Mouse (Mus musculus): ENCODE results near the gene Defb29. TPM values are rescaled to one million over a fixed set of nuclear protein-coding genes. Genes with fewer than 3 reads are reported as not detected.

Defb29 gene
- polyA plus RNA-seq (2016; fragmentation: Nextera tagmentation; extraction: Ambion mirVana), result not detected in 2 replicates

DNA sequence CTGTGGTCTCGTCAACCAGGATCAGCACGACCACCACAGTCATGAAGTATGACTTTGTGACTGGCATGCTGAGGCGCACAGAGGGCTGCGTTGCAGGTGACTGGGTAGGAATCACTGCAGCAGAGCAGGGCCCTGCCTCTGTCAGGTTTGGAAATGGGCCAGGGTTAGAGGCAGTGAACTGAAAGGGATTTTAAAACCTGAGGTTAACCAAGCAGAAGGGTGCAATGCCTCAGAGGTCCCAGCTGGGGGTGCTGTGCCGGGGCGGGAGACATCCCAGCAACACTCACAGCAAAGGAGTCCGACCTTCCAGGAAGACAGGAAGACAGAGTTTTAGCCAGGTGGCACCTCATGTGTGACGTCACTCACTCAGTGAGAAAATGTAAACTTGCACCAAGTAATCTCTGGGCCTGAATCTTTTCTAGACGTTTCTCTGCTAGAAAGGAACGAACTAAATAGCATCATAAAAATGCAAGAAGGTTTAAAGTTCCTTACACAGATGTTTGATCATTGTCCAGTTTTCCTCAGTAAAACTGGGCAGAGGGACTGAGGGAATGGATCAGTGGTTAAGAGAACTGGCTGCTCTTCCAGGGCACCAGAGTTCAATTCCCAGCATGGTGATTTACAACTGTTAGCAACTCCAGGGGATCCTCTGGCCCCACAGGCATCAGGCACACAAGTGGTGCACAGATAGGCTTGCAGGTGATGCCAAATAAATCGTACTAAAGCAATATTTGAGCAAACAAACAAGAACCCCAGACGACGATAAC lies at the start of gene Defb29:
Gene Defb29, minus strand, starts transcription at position 155 of the 767 bp plus-strand sequence.
- no peaks in the 10 kb centered on the region for H3K27me3 ChIP-seq (ENCODE audit: low read depth, poor library complexity, severe bottlenecking)
- no peak within 1 kb of the TSS for H3K27ac ChIP-seq
- H3K9me3 ChIP-seq (replicated peaks), result no peaks in the 10 kb centered on the region
- no peaks in the 10 kb centered on the region for H3K4me1 ChIP-seq
- H3K36me3 ChIP-seq, result no peaks in the 10 kb centered on the region
- no peak for DNase-seq (ENCODE audit: low spot score)
- WGBS, result 60% methylated on average over 13 of the region's 13 CpGs
- H3K4me3 ChIP-seq, result no peak within 1 kb of the TSS

DNA sequence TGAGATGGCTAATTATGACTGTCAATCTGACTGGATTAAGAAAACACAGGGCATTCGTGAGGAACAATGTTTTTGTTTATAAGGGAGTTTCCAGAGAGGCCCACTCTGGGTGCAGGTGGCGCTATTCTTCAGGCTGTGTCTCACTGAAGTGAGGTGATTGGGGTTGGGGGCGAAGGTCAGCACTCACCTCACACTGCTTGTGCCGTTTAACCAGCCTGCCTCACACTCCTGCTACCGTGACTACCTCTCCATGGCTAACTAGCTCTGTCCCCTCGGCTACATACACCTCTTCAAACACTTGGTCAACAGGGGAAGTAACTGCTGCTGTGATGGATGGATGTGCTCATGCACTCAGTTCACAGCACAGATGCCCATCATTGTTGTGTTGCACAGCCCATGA lies 49.1 kb upstream of the Defb29 start:
- no peaks in the 10 kb centered on the region for H3K36me3 ChIP-seq
- no peak overlapping the region for H3K27ac ChIP-seq
- no peaks in the 10 kb centered on the region for H3K27me3 ChIP-seq (ENCODE audit: low read depth, poor library complexity, severe bottlenecking)
- no peak for DNase-seq (ENCODE audit: low spot score)
- H3K4me1 ChIP-seq, result no peaks in the 10 kb centered on the region
- H3K4me3 ChIP-seq, result no peak overlapping the region
- WGBS, result 49% methylated on average over 6 of the region's 6 CpGs
- H3K9me3 ChIP-seq (replicated peaks), result no peaks in the 10 kb centered on the region

DNA sequence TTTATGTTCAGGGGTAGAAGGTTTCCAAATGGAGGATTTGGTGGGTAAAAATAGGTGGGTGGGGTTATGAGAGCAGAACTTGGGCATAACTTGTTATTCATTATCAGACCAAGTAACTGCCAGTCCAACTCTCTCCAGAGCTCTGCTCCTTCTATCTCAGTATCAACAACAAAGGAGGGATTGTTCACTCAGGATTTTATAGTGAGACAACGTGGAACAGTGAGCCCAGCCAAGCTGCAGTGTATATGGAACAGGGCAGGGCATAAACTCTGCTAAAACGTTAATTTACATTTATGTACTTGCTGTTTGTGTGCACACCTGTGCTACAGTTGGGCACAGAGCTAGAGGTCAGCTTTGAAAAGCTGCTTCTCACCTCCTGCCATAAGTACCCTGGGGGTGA lies 48.6 kb upstream of the Defb29 start:
- Histone ChIP-seq H3K27ac (no peak overlapping the region), H3K36me3 (no peaks in the 10 kb centered on the region), H3K27me3 (ENCODE audit: low read depth, poor library complexity, severe bottlenecking) (no peaks in the 10 kb centered on the region), H3K4me1 (no peaks in the 10 kb centered on the region), H3K9me3 (replicated peaks) (no peaks in the 10 kb centered on the region), H3K4me3 (no peak overlapping the region)
- 61% methylated on average over 2 of the region's 2 CpGs for WGBS
- no peak for DNase-seq (ENCODE audit: low spot score)

DNA sequence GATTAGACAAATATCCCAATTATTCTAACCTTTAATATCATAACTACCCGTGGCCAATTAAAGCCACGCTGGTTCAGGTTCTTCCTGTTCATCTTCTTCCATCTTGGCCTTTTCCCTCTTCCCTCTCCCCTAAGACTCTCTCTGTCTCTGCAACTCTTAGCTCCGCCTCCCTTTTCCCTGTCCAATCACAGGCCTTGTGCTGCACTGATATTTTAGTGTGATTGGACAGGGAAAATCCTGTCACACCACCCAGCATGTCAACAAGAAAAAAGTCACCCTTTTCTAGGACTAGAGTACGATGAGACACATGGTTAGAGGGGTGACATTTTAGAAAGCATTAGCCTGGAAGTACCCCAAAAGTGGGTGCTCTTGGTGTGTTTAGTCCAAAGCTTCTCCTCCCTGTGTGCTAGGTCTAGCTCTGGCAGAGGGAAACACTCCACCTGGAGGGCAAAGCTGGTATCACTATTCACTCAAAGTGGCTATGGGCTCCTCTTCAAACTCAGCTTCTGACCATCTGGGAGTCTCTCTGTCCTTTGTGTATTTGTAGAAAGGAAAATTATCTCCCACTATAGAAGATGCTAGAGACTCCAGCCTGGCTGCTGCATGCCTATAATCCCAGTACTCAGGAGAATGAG lies 47.1 kb upstream of the Defb29 start:
- Histone ChIP-seq H3K27me3 (ENCODE audit: low read depth, poor library complexity, severe bottlenecking) (no peaks in the 10 kb centered on the region), H3K4me3 (no peak overlapping the region), H3K4me1 (no peaks in the 10 kb centered on the region), H3K36me3 (no peaks in the 10 kb centered on the region), H3K27ac (no peak overlapping the region), H3K9me3 (replicated peaks) (no peaks in the 10 kb centered on the region)
- DNase-seq (ENCODE audit: low spot score), result no peak
- WGBS, result 74% methylated on average over 4 of the region's 4 CpGs

DNA sequence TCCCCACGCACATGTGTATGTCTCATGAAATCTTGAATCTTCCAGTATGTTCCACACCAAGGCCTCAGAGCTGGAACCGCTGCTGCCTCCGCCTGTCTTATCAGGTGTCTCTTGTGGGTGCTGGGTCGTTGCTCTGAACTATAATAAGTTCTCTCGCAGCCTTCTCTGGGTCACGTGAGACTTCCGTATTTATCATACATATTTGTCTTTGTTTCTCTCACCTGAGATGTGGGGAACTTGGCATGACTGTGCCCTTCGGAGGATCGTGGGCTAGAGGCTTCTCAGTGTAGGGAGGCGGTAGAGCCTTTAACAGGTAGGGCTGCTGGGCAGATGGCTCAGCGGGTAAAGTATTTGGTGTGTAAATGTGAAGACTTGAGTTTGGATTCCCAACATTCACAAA lies 40.7 kb upstream of the Defb29 start:
- Histone ChIP-seq H3K27ac (no peak overlapping the region), H3K4me3 (no peak overlapping the region), H3K9me3 (replicated peaks) (no peaks in the 10 kb centered on the region), H3K36me3 (no peaks in the 10 kb centered on the region), H3K4me1 (peaks cover 8% of the 10 kb centered on the region), H3K27me3 (ENCODE audit: low read depth, poor library complexity, severe bottlenecking) (no peaks in the 10 kb centered on the region)
- DNase-seq (ENCODE audit: low spot score), result no peak
- 93% methylated on average over 11 of the region's 11 CpGs for WGBS

DNA sequence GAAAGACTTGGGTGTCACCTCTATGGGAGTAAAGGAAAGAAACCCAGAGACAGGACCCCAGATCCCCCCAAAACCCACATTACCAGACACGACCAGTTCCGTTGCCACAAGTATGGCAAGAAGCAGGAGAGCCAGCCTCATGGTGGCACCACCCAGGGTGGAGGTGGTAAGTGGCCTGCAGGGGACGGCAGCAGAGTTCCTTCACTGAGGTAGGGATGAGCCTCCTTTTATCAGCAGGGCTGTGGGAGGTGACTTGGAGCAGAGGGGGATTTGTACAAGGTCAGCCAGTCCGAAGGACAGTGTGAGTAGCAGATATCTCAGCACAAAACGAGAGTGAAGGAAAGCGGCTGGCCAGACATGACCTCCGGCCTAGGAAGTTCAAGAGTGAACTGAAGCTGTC lies 40.2 kb upstream of the Defb29 start, which contains the start of gene Defb19:
Gene Defb19, minus strand, starts transcription at position 206 of the 400 bp plus-strand sequence.
- H3K4me3 ChIP-seq, result no peak within 1 kb of the TSS
- no peaks in the 10 kb centered on the region for H3K27me3 ChIP-seq (ENCODE audit: low read depth, poor library complexity, severe bottlenecking)
- peaks cover 8% of the 10 kb centered on the region for H3K4me1 ChIP-seq
- no peaks in the 10 kb centered on the region for H3K36me3 ChIP-seq
- H3K27ac ChIP-seq, result no peak within 1 kb of the TSS
- no peak for DNase-seq (ENCODE audit: low spot score)
- 68% methylated on average over 7 of the region's 7 CpGs for WGBS
- no peaks in the 10 kb centered on the region for H3K9me3 ChIP-seq (replicated peaks)

DNA sequence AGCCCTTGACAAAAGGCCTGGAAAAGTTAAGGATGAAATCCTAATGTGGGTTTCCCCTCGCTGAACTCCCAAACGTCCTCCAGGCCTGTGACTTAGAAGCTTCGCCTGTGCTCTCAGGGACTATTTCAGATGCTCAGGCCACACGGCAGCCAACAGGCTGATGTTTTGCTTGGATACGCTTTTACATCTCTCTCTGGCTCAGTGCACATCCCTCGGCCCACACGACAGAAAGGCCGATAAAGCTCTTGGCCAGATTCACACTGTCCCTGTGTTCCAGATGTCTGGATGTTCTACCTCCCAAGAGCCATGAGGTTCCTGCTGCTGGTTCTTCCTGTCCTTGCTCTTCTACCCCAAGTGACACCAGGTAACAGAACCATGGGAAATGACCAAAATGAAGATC lies 33.6 kb upstream of the Defb29 start:
- no peak for DNase-seq (ENCODE audit: low spot score)
- Histone ChIP-seq H3K27me3 (ENCODE audit: low read depth, poor library complexity, severe bottlenecking) (no peaks in the 10 kb centered on the region), H3K9me3 (replicated peaks) (no peaks in the 10 kb centered on the region), H3K27ac (no peak overlapping the region), H3K4me1 (no peaks in the 10 kb centered on the region), H3K4me3 (no peak overlapping the region), H3K36me3 (no peaks in the 10 kb centered on the region)
- WGBS, result 89% methylated on average over 8 of the region's 8 CpGs

DNA sequence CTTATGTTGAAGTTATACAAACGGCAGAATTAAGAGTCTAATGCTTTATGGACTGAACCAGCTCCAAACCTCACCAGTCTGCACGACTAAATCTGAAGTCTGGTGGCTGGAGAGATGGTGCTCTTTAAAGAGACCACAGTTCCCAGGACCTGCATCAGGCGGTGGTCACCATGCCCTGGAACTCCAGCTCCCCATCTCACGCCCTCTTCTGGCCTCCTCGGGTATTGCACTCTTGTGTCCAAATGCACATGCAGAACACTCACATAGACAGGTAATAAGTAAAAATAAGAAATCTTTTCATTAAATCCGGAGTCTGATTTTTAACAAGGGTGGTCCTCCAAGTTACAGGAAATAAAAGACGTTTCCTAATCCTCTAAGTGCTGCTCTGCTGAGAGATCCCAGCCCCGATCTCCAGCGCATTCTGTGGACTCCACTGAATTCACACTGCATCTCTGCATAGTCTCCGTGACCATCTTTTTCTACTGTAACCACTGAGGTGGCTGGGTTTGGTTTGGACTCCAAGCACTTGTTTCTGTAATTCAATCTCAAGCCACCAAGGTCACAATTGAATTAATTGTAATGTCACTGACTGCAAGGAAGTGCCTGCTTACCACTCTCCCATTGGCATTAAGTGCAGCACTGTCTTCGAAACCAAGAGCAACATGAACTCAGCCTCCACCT lies 32.4 kb upstream of the Defb29 start, which contains the start of gene Defb21:
Gene Defb21, plus strand, starts transcription at position 631 of the 681 bp plus-strand sequence.
- Histone ChIP-seq H3K27ac (no peak within 1 kb of the TSS), H3K27me3 (ENCODE audit: low read depth, poor library complexity, severe bottlenecking) (no peaks in the 10 kb centered on the region), H3K9me3 (replicated peaks) (no peaks in the 10 kb centered on the region), H3K36me3 (no peaks in the 10 kb centered on the region), H3K4me3 (no peak within 1 kb of the TSS), H3K4me1 (no peaks in the 10 kb centered on the region)
- DNase-seq (ENCODE audit: low spot score), result peak; percentile 43
- WGBS, result 65% methylated on average over 11 of the region's 11 CpGs

DNA sequence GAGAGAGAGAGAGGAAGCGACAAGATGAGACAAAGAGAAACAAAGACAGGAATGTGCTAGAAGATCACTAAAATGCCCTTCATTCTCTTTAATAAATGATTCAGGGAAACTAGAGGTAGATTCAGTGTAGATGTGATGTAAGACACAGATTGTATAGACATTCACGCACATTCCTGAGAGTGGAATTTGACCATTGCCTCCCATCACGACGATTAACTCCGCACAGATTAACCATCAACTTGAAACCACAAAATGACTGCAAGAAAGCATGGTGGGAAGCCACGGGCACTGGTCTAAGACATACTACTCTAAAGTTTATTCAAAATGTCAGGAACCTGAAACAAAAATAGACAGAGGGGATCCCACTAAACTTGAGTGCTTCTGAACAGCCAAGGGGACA lies 30.4 kb upstream of the Defb29 start:
- Histone ChIP-seq H3K36me3 (no peaks in the 10 kb centered on the region), H3K4me1 (no peaks in the 10 kb centered on the region), H3K27me3 (ENCODE audit: low read depth, poor library complexity, severe bottlenecking) (no peaks in the 10 kb centered on the region), H3K9me3 (replicated peaks) (no peaks in the 10 kb centered on the region), H3K27ac (no peak overlapping the region), H3K4me3 (no peak overlapping the region)
- no peak for DNase-seq (ENCODE audit: low spot score)
- WGBS, result 86% methylated on average over 6 of the region's 6 CpGs

DNA sequence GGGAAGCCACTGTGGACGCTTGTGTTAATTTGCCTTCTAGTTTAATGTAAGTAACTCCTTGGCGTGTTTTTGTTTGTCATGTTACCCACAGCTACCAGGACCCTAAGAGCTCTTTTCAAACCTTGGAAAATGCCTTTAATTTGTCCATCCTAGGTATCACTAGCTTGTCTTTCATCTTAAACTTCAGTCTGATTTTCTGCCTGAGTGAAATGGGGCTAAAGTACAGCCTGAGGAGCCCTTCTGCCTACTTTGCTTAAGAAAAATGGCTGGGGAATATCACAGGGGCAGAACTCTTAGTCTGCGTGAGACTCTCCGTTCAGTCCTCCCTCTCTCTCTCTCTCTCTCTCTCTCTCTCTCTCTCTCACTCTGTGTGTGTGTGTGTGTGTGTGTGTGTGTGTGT lies 30.0 kb upstream of the Defb29 start:
- DNase-seq (ENCODE audit: low spot score), result no peak
- 89% methylated on average over 4 of the region's 4 CpGs for WGBS

DNA sequence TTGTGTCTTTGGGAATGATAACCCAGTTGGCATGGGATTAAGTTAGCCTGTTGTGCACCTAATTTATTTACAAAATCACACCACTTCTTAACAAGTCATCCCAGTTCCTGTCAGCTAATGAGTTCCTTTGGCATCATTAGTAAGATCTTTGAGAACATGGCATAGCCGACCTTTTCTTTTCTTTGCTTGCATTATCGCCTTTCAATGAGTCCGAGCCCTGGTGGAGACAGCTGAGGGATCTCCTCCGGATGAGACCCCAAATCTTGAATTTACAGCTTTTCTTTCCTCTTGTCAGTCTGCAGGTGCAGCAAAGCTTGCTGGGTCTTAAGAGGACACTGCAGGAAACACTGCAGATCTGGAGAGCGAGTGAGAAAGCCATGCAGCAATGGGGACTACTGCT lies 29.1 kb upstream of the Defb29 start, which contains the start of gene Gm17416:
Gene Gm17416, plus strand, starts transcription at position 301 of the 400 bp plus-strand sequence.
- DNase-seq (ENCODE audit: low spot score), result no peak

More for the DNA sequence above, 30.0 kb upstream of the Defb29 start:
- no peak overlapping the region for H3K4me3 ChIP-seq
- no peaks in the 10 kb centered on the region for H3K9me3 ChIP-seq (replicated peaks)
- H3K27me3 ChIP-seq (ENCODE audit: low read depth, poor library complexity, severe bottlenecking), result no peaks in the 10 kb centered on the region
- no peaks in the 10 kb centered on the region for H3K4me1 ChIP-seq
- no peak overlapping the region for H3K27ac ChIP-seq
- H3K36me3 ChIP-seq, result no peaks in the 10 kb centered on the region

DNA sequence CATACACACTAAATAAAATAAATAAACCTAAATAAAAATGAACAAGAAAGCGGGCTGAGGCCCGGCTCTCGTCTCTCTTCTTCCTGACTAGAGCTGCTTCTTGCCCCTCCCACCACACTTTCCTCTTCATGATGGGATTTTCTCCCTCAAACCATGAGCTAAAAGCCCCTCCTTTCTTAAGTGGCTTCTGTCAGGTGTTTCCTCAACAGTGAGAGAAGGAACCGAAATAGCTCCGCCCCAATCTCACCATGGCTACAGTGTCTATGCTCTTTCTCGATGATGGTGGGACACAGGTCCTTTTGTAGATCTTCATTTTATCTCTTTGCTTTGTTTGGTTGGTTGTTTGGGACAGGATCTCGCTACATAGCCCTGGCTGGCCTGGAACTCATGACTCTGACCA lies 16.8 kb upstream of the Defb29 start:
- no peak overlapping the region for H3K4me3 ChIP-seq
- no peak overlapping the region for H3K27ac ChIP-seq
- H3K27me3 ChIP-seq (ENCODE audit: low read depth, poor library complexity, severe bottlenecking), result no peaks in the 10 kb centered on the region
- H3K9me3 ChIP-seq (replicated peaks), result no peaks in the 10 kb centered on the region
- no peak for DNase-seq (ENCODE audit: low spot score)
- peaks cover 7% of the 10 kb centered on the region for H3K4me1 ChIP-seq
- 92% methylated on average over 7 of the region's 7 CpGs for WGBS
- H3K36me3 ChIP-seq, result no peaks in the 10 kb centered on the region

More for the DNA sequence above, 29.1 kb upstream of the Defb29 start, which contains the start of gene Gm17416:
- no peak within 1 kb of the TSS for H3K4me3 ChIP-seq
- WGBS, result 88% methylated on average over 5 of the region's 5 CpGs
- H3K27me3 ChIP-seq (ENCODE audit: low read depth, poor library complexity, severe bottlenecking), result no peaks in the 10 kb centered on the region
- H3K27ac ChIP-seq, result no peak within 1 kb of the TSS
- H3K36me3 ChIP-seq, result no peaks in the 10 kb centered on the region
- H3K9me3 ChIP-seq (replicated peaks), result no peaks in the 10 kb centered on the region
- H3K4me1 ChIP-seq, result no peaks in the 10 kb centered on the region
